Mouse (Mus musculus) myocyte (in vitro differentiated cells): ENCODE measurements around the gene Fut2.

ENCODE experiments used
- CEBPB ChIP-seq: IDR thresholded peaks from 2 replicates; pipeline ENCODE4 v1.6.1; 2011; ENCODE audit warnings: mild to moderate bottlenecking, moderate library complexity; ENCODE audit not compliant: poor library complexity, insufficient read depth, severe bottlenecking
- E2F4 ChIP-seq: IDR thresholded peaks from one replicate; pipeline ENCODE4 v1.6.1; 2011; ENCODE audit warnings: mild to moderate bottlenecking, control low read depth, moderate library complexity; ENCODE audit not compliant: insufficient read depth
- MAX ChIP-seq: IDR thresholded peaks from one replicate; pipeline ENCODE4 v1.6.1; 2011; ENCODE audit warnings: low read depth, mild to moderate bottlenecking, control low read depth
- MYOD1 ChIP-seq, 3 experiments: IDR thresholded peaks; one replicate each; pipeline ENCODE4 v1.6.1; 2011; ENCODE audit warnings: control low read depth in 2 of 3, low read depth in 2 of 3, mild to moderate bottlenecking in 2 of 3, moderate library complexity in 1 of 3; ENCODE audit not compliant: insufficient read length in 2 of 3, control insufficient read depth in 1 of 3
- MYOG ChIP-seq, 3 experiments: IDR thresholded peaks; one replicate each; pipeline ENCODE4 v1.6.1; 2011; ENCODE audit warnings: control low read depth in 2 of 3, low read depth in 2 of 3, mild to moderate bottlenecking in 2 of 3; ENCODE audit not compliant: insufficient read length in 2 of 3, control insufficient read depth in 1 of 3, insufficient read depth in 1 of 3
- POLR2A ChIP-seq: IDR thresholded peaks from one replicate; pipeline ENCODE4 v1.6.1; 2011; ENCODE audit warnings: low read depth, mild to moderate bottlenecking, control low read depth, moderate library complexity; ENCODE audit not compliant: insufficient read length
- POLR2AphosphoS2 ChIP-seq: IDR thresholded peaks from one replicate; pipeline ENCODE4 v1.6.1; 2011; ENCODE audit warnings: low read depth, control low read depth; ENCODE audit not compliant: insufficient read length
- REST ChIP-seq: IDR thresholded peaks from one replicate; pipeline ENCODE4 v1.6.1; 2011; ENCODE audit warnings: mild to moderate bottlenecking, control low read depth, moderate library complexity; ENCODE audit not compliant: insufficient read depth, insufficient read length
- SRF ChIP-seq: IDR thresholded peaks from one replicate; pipeline ENCODE4 v1.6.1; 2011; ENCODE audit warnings: low read depth; ENCODE audit not compliant: control insufficient read depth, insufficient read length
- TCF12 ChIP-seq: IDR thresholded peaks from one replicate; pipeline ENCODE4 v1.6.1; 2011; ENCODE audit warnings: mild to moderate bottlenecking, control low read depth; ENCODE audit not compliant: poor library complexity, insufficient read depth, severe bottlenecking
- TCF3 ChIP-seq: IDR thresholded peaks from one replicate; pipeline ENCODE4 v1.6.1; 2011; ENCODE audit warnings: low read depth, control low read depth; ENCODE audit not compliant: insufficient read length
- USF1 ChIP-seq: IDR thresholded peaks from one replicate; pipeline ENCODE4 v1.6.1; 2011; ENCODE audit warnings: low read depth, mild to moderate bottlenecking, control low read depth, moderate library complexity

GRCm38 (mm10) chr7:45609511-45609910, 56.7 kb downstream of the Fut2 start:
- TF ChIP-seq POLR2AphosphoS2 (no peak), CEBPB (no peak), POLR2A (no peak), SRF (no peak), REST (no peak), E2F4 (no peak), USF1 (no peak), TCF12 (no peak), TCF3 (no peak), MAX (no peak), MYOG (IDR thresholded peaks at IDR 0.05; ENCODE audit: control insufficient read depth in 1 of 3, insufficient read depth in 1 of 3, insufficient read length in 2 of 3, low read depth in 2 of 3) (no peak), MYOD1 (IDR thresholded peaks at IDR 0.05; ENCODE audit: control insufficient read depth in 1 of 3, insufficient read length in 2 of 3, low read depth in 2 of 3) (no peak)
